Mouse (Mus musculus) inflammation-experienced regulatory T-cells (primary cell): ENCODE results near the gene Gm8300. TPM values are rescaled to one million over a fixed set of nuclear protein-coding genes. Genes with fewer than 3 reads are reported as not detected.

Source experiments
- polyA plus RNA-seq, 2 experiments: library from polyadenylated mRNA; unstranded; fragments of 100-300 nt; shearing (Covaris generic); gene quantifications; one replicate each; pipeline ENCODE4 v1.2.1; 2017

Gene Gm8300
- 1 to 10 TPM in 1 of 2 experiments, under 1 TPM in 1; 0.28 to 2.2 TPM for polyA plus RNA-seq

GRCm38 (mm10) chr12:87514016-87514415 lies at the start of gene Gm8300:
Gene Gm8300, plus strand, starts transcription at chr12:87514316.

GRCm38 (mm10) chr12:87471964-87472786 lies 41.9 kb upstream of the Gm8300 start, which contains the start of gene Snw1:
Gene Snw1, minus strand, starts transcription at chr12:87472274.

GRCm38 (mm10) chr12:87494421-87494820 lies 19.7 kb upstream of the Gm8300 start, which contains the start of gene Gm5788:
Gene Gm5788, plus strand, starts transcription at chr12:87494721.

Other genes with a start within 250 kb of the Gm8300 start
- 10 to 100 TPM; 24.6 to 35.4 TPM for gene Vipas39, start 248.1 kb upstream of the Gm8300 start, polyA plus RNA-seq
- 100 to 1,000 TPM; 173 to 190 TPM for gene Ahsa1, start 247.8 kb upstream of the Gm8300 start, polyA plus RNA-seq
- under 1 TPM in 1 of 2 experiments, not detected in 1; 0.29 TPM for gene Ism2, start 214.6 kb upstream of the Gm8300 start, polyA plus RNA-seq
- gene Sptlc2, start 126.0 kb upstream of the Gm8300 start, polyA plus RNA-seq, result 100 to 1,000 TPM; 146 to 161 TPM
- 10 to 100 TPM; 54.1 to 85.4 TPM for gene Slirp, start 70.4 kb upstream of the Gm8300 start, polyA plus RNA-seq
- 10 to 100 TPM; 65.2 to 78.9 TPM for gene Alkbh1, start 70.3 kb upstream of the Gm8300 start, polyA plus RNA-seq
- 100 to 1,000 TPM; 160 to 197 TPM for gene Snw1, start 42.0 kb upstream of the Gm8300 start, polyA plus RNA-seq
- gene Gm5788, start 19.6 kb upstream of the Gm8300 start, polyA plus RNA-seq, result 1 to 10 TPM in 1 of 2 experiments, not detected in 1; 1.0 TPM
- under 1 TPM in 1 of 2 experiments, not detected in 1; 0.71 TPM for gene Oog1, start 88.4 kb downstream of the Gm8300 start, polyA plus RNA-seq
- gene Gm4027, start 104.6 kb downstream of the Gm8300 start, polyA plus RNA-seq, result under 1 TPM in 1 of 2 experiments, not detected in 1; 0.66 TPM
- gene Gm16381, start 130.3 kb downstream of the Gm8300 start, polyA plus RNA-seq, result under 1 TPM in 1 of 2 experiments, not detected in 1; 0.99 TPM